Mouse (Mus musculus): ENCODE measurements around the gene Tmem63a.

Tmem63a gene

GRCm38 (mm10) chr1:181011601-181012000 lies 69.5 kb downstream of the Tmem63a start:
- no peak for DNase-seq

GRCm38 (mm10) chr1:181012416-181012815 lies 70.3 kb downstream of the Tmem63a start:
- no peak for DNase-seq

- no peak for DNase-seq
Measured at GRCm38 (mm10) chr1:181013446-181013845, 71.3 kb downstream of the Tmem63a start.

GRCm38 (mm10) chr1:181014731-181015500 lies 72.8 kb downstream of the Tmem63a start:
- peak; percentile 49 for DNase-seq

GRCm38 (mm10) chr1:181015558-181015957 lies 73.4 kb downstream of the Tmem63a start:
- peak; percentile 47 for DNase-seq

- no peak for DNase-seq
Measured at GRCm38 (mm10) chr1:181016045-181016444, 73.9 kb downstream of the Tmem63a start.

GRCm38 (mm10) chr1:181016532-181017131 lies 74.5 kb downstream of the Tmem63a start:
- peak; percentile 70 for DNase-seq

- DNase-seq = peak; percentile 82
Measured at GRCm38 (mm10) chr1:181017212-181017711, 75.1 kb downstream of the Tmem63a start.

- no peak for DNase-seq
Measured at GRCm38 (mm10) chr1:181017890-181018420, 75.8 kb downstream of the Tmem63a start.

- DNase-seq = no peak
Measured at GRCm38 (mm10) chr1:181020756-181021487, 78.8 kb downstream of the Tmem63a start, which contains the start of gene Ephx1. TSS of gene Ephx1 (minus strand) at chr1:181020904.

- no peak for DNase-seq
Measured at GRCm38 (mm10) chr1:181021488-181021865, 79.3 kb downstream of the Tmem63a start.

- peak; percentile 66 for DNase-seq
Measured at GRCm38 (mm10) chr1:181022265-181022664, 80.1 kb downstream of the Tmem63a start.

All from cerebellum, adult 8-10 months (tissue).